Mouse (Mus musculus): ENCODE data around the gene Fam222a.

DNA sequence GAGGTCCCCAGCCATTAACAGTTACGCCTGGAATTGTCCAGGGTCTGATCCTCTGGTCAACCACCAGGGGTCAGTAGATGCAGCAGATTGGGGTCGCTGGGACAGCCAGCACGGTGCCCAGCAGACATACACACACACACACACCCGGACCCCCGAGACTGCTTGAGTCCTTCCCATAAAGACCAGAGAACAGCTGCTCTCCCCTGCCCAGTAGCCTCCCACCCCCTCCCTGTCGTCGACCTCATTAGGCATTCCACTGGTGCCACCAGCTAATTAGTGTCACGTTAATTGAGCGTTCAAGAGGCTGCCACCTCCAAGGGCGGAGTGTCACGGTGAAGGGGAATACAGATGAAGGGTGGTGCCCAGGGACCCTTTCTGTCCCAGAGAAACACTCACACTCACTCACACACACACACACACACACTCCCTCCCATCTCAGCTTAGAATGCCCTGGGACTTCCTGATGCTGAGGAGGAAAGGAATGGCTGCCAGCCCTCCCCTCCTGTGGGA, 37.0 kb downstream of the Fam222a start:
- TF ChIP-seq EP300 (optimal IDR thresholded peaks at IDR 0.05) (no peak), CTCF (IDR thresholded peaks at IDR 0.05; ENCODE audit: low read depth) (peak; percentile 73)
